Mouse (Mus musculus): ENCODE data around the gene Fhit. TPM values are rescaled to one million over a fixed set of nuclear protein-coding genes. Genes with fewer than 3 reads are reported as not detected.
"Not testable (repeated sequence)": the region's sequence is repeated elsewhere in the genome, so short reads cannot be mapped to it uniquely, and the experiment has no call there.

Fhit gene
- total RNA-seq, 2 experiments from 2014 or later, result 4.8 to 5.8 TPM

- no peak for TF ChIP-seq CTCF (conservative IDR thresholded peaks at IDR 0.05)
These were observed 77.9 kb downstream of the Fhit start for GRCm38 (mm10) chr14:11083946-11084345.

GRCm38 (mm10) chr14:11083462-11083861, 78.4 kb downstream of the Fhit start:
- DNase-seq (ENCODE audit: low spot score in 2 of 2), result peak in 1 of 2 experiments; percentile 5
- no peak overlapping the region; the same call in 1 of the 2 replicates for H3K27ac ChIP-seq
- TF ChIP-seq CTCF (conservative IDR thresholded peaks at IDR 0.05), result no peak; the same call in 1 of the 2 replicates

More at GRCm38 (mm10) chr14:11083946-11084345, 77.9 kb downstream of the Fhit start:
- H3K27ac ChIP-seq, result no peak overlapping the region; the same call in 1 of the 2 replicates
- no peak for DNase-seq (ENCODE audit: low spot score in 2 of 2)
- H3K4me3 ChIP-seq, result no peak overlapping the region

GRCm38 (mm10) chr14:11063594-11063993, 98.2 kb downstream of the Fhit start:
- no peak for DNase-seq (ENCODE audit: low spot score in 2 of 2)
- Histone ChIP-seq H3K27ac (no peak overlapping the region), H3K4me3 (no peak overlapping the region)
- TF ChIP-seq CTCF (conservative IDR thresholded peaks at IDR 0.05), result no peak

More at GRCm38 (mm10) chr14:11083462-11083861, 78.4 kb downstream of the Fhit start:
- H3K4me3 ChIP-seq, result no peak overlapping the region

GRCm38 (mm10) chr14:11060221-11060620, 101.6 kb downstream of the Fhit start:
- no peak for TF ChIP-seq CTCF (conservative IDR thresholded peaks at IDR 0.05)
- no peak overlapping the region for H3K4me3 ChIP-seq
- no peak overlapping the region for H3K27ac ChIP-seq
- no peak for DNase-seq (ENCODE audit: low spot score in 2 of 2)

GRCm38 (mm10) chr14:11039503-11040300, 122.1 kb downstream of the Fhit start:
- H3K27ac ChIP-seq; DNase-seq (ENCODE audit: low spot score in 2 of 2); H3K4me3 ChIP-seq: not testable (repeated sequence)

GRCm38 (mm10) chr14:11021391-11021790, 140.4 kb downstream of the Fhit start:
- Histone ChIP-seq H3K27ac (no peak overlapping the region), H3K4me3 (no peak overlapping the region)
- TF ChIP-seq CTCF (conservative IDR thresholded peaks at IDR 0.05), result no peak
- no peak for DNase-seq (ENCODE audit: low spot score in 2 of 2)

- no peak overlapping the region for H3K4me3 ChIP-seq
- TF ChIP-seq CTCF (conservative IDR thresholded peaks at IDR 0.05), result no peak
- no peak overlapping the region for H3K27ac ChIP-seq
- DNase-seq (ENCODE audit: low spot score in 2 of 2), result no peak
These were observed 183.2 kb downstream of the Fhit start for GRCm38 (mm10) chr14:10978651-10979050.

- Histone ChIP-seq H3K27ac (no peak overlapping the region), H3K4me3 (no peak overlapping the region)
- no peak for TF ChIP-seq CTCF (conservative IDR thresholded peaks at IDR 0.05)
- DNase-seq (ENCODE audit: low spot score in 2 of 2), result no peak
These were observed 220.2 kb downstream of the Fhit start for GRCm38 (mm10) chr14:10941647-10942046.

- Histone ChIP-seq H3K4me3 (no peak overlapping the region), H3K27ac (no peak overlapping the region)
- DNase-seq (ENCODE audit: low spot score in 2 of 2), result no peak
- TF ChIP-seq CTCF (conservative IDR thresholded peaks at IDR 0.05), result no peak
These were observed 228.2 kb downstream of the Fhit start for GRCm38 (mm10) chr14:10933667-10934066.

GRCm38 (mm10) chr14:10917893-10918803, 243.7 kb downstream of the Fhit start:
- Histone ChIP-seq H3K27ac (no peak overlapping the region), H3K4me3 (no peak overlapping the region)
- no peak for DNase-seq (ENCODE audit: low spot score in 2 of 2)
- TF ChIP-seq CTCF (conservative IDR thresholded peaks at IDR 0.05), result no peak

- no peak for DNase-seq (ENCODE audit: low spot score in 2 of 2)
- no peak overlapping the region for H3K27ac ChIP-seq
- H3K4me3 ChIP-seq, result no peak overlapping the region
- TF ChIP-seq CTCF (conservative IDR thresholded peaks at IDR 0.05), result no peak
These were observed 253.8 kb downstream of the Fhit start for GRCm38 (mm10) chr14:10908011-10908410.

GRCm38 (mm10) chr14:10882759-10883158, 279.1 kb downstream of the Fhit start:
- TF ChIP-seq CTCF (conservative IDR thresholded peaks at IDR 0.05), result no peak
- no peak overlapping the region for H3K4me3 ChIP-seq
- no peak overlapping the region for H3K27ac ChIP-seq
- DNase-seq (ENCODE audit: low spot score in 2 of 2), result no peak

- TF ChIP-seq CTCF (conservative IDR thresholded peaks at IDR 0.05), result no peak
- Histone ChIP-seq H3K4me3 (no peak overlapping the region), H3K27ac (no peak overlapping the region)
- DNase-seq (ENCODE audit: low spot score in 2 of 2), result no peak
These were observed 281.1 kb downstream of the Fhit start for GRCm38 (mm10) chr14:10880749-10881148.

Measured in layer of hippocampus, adult 2 months (tissue).